Mouse (Mus musculus): ENCODE data around the gene Nfkbil1. TPM values are rescaled to one million over a fixed set of nuclear protein-coding genes. Genes with fewer than 3 reads are reported as not detected.

Nfkbil1 gene
- polyA plus RNA-seq, 2 experiments: 1.3 to 4.2 TPM

DNA sequence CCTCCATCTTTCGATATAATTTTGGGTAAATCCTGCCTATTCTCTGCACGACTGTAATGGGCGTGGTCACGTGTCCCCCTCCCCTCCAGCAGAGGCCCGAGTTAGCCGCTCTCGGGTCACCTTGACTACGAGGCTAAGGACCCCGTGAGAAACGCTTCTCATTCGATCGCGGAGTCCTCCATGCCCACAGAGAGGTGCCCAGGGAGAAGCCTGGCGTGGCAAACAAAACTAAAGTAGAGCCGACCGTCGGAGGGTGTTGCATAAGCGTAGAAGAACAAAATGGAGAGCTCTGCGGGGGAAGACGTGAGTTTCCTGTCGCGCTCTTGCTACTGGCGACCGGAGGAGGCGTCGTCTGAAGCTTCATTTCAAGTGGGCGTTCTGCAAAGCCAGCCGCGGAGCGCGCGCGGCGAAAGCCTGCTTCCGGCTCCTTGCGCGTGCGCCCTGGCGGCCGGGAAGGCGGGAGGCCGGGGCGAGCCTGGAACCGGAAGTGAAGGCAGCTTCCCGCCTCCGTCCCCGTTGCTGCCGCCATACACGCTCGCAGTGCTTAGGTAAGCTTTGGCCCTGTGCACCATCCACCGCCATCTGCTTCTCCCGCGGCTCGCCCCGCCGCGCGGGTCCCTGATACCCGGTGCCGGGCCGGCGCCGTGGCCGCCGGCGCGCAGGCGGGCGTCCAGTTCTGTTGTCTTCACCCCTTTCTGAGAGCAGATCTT, 5.9 kb upstream of the Nfkbil1 start, which contains the start of gene Ddx39b:
Gene Ddx39b, plus strand, starts transcription at position 442 of the 710 bp plus-strand sequence.
- H3K9ac ChIP-seq (replicated peaks): peak within 1 kb of the TSS; percentile 95
- peak; percentile 24; the same call in 1 of the 2 replicates for TF ChIP-seq CTCF (IDR thresholded peaks at IDR 0.05; ENCODE audit: low read depth)
- TF ChIP-seq EP300 (IDR thresholded peaks at IDR 0.05; ENCODE audit: low read depth): peak; percentile 57; the same call in 1 of the 2 replicates
- peak within 1 kb of the TSS; percentile 97 for H3K4me2 ChIP-seq (ENCODE audit: low read depth)
- no peaks in the 10 kb centered on the region for H3K9me3 ChIP-seq (ENCODE audit: control insufficient read depth, low read length)
- under 1% methylated on average over 69 of the region's 69 CpGs for WGBS (ENCODE audit: insufficient replicate concordance)
- H3K4me3 ChIP-seq (ENCODE audit: insufficient read depth in 1 of 2, low read depth in 2 of 2, low read length in 2 of 2): peak within 1 kb of the TSS; percentile 85 to 97
- H3K27ac ChIP-seq: peak within 1 kb of the TSS; percentile 83
- peak; percentile 85 to 90 (median 87) for DNase-seq (ENCODE audit: low read depth in 3 of 3, low spot score in 3 of 3)
- peak; percentile 88 for ATAC-seq (ENCODE audit: insufficient read depth)
- peaks cover 35% of the 10 kb centered on the region for H3K36me3 ChIP-seq (replicated peaks; ENCODE audit: control insufficient read depth, insufficient read depth, low read depth)
- H3K4me1 ChIP-seq (replicated peaks; ENCODE audit: control insufficient read depth in 2 of 2, insufficient read depth in 2 of 2, low read length in 1 of 2): peaks cover 20 to 32% of the 10 kb centered on the region in 2 experiments
- no peaks in the 10 kb centered on the region for H3K27me3 ChIP-seq (ENCODE audit: control insufficient read depth, insufficient read depth, low read length)

DNA sequence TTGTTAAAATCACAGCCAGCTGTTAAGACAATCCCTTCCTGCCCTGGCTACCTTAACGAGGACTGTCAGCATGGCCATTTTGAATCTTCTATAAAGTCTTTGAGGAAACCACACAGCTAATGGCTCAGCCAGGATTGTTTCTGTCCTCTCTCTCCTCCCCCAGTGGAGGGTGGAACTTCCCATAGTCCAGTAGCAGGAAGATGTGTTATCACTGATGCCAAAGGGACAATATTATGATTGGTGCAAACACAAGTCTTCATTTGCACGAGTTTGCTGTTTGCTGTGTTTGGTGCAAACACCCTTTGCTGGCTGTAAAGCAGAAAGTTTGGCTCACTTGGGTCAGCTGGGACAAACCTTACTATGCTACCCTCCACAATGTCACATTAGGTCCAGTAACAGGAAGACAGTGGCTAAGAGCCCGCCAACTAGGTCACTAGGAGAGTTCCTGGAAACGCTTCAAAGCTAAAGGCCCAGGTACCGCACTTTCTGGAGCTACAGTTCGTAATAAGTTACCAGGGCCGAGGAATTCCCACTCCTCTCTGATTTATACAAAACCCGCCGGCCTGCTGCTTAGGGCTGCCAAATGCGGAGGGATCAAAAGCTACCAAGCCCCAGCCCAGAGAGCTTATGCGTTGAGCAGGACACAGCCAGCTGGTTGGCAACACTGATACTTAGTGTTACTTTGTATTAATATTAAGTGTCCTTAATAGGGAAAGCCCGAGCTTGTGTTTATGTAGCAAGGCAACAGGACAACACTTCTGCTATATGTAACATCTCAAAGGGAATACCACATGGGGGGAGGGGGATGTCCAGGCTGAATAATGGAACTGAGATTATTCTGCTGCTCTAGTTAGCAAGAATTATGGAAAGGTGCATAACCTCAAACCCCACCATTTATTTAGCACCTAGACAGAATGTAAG, 5.1 kb upstream of the Nfkbil1 start:
- peak overlapping the region; percentile 56 for H3K9ac ChIP-seq (replicated peaks)
- ATAC-seq (ENCODE audit: insufficient read depth): no peak
- peaks cover 20 to 32% of the 10 kb centered on the region in 2 experiments for H3K4me1 ChIP-seq (replicated peaks; ENCODE audit: control insufficient read depth in 2 of 2, insufficient read depth in 2 of 2, low read length in 1 of 2)
- H3K9me3 ChIP-seq (ENCODE audit: control insufficient read depth, low read length): no peaks in the 10 kb centered on the region
- peaks cover 27% of the 10 kb centered on the region for H3K36me3 ChIP-seq (replicated peaks; ENCODE audit: control insufficient read depth, insufficient read depth, low read depth)
- H3K4me3 ChIP-seq (ENCODE audit: insufficient read depth in 1 of 2, low read depth in 2 of 2, low read length in 2 of 2): peak overlapping the region; percentile 58 to 85
- no peak for DNase-seq (ENCODE audit: low read depth in 3 of 3, low spot score in 3 of 3)
- H3K27ac ChIP-seq: peak overlapping the region; percentile 5; the same call in 1 of the 2 replicates
- no peak for TF ChIP-seq EP300 (IDR thresholded peaks at IDR 0.05; ENCODE audit: low read depth)
- no peak for TF ChIP-seq CTCF (IDR thresholded peaks at IDR 0.05; ENCODE audit: low read depth)
- 32% methylated on average over 12 of the region's 12 CpGs for WGBS (ENCODE audit: insufficient replicate concordance)
- H3K4me2 ChIP-seq (ENCODE audit: low read depth): peak overlapping the region; percentile 97
- no peaks in the 10 kb centered on the region for H3K27me3 ChIP-seq (ENCODE audit: control insufficient read depth, insufficient read depth, low read length)

DNA sequence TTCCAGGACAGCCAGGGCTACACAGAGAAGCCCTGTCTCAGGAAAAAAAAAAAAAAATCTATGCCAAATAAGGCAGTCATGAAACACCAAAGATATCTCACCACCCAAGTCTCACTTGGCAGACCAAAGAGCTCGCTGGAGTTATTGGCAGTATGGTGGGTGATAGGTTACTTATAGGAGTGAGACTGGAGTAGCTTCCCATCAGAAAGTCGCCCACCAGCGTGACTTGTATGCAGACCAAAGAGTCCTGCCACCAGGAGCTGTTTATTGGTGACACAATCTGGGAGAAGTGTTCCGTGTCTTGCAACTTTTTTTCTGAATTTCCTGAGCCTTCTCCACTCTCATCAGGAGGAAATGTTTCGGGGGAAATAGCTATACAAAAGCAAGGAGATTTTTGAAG, 4.1 kb upstream of the Nfkbil1 start:
- Histone ChIP-seq H3K4me3 (ENCODE audit: insufficient read depth in 1 of 2, low read depth in 2 of 2, low read length in 2 of 2) (no peak overlapping the region), H3K27me3 (ENCODE audit: control insufficient read depth, insufficient read depth, low read length) (no peaks in the 10 kb centered on the region), H3K27ac (no peak overlapping the region), H3K9ac (replicated peaks) (no peak overlapping the region), H3K36me3 (replicated peaks; ENCODE audit: control insufficient read depth, insufficient read depth, low read depth) (peaks cover 17% of the 10 kb centered on the region), H3K4me2 (ENCODE audit: low read depth) (no peak overlapping the region), H3K4me1 (replicated peaks; ENCODE audit: control insufficient read depth in 2 of 2, insufficient read depth in 2 of 2, low read length in 1 of 2) (peaks cover 20 to 27% of the 10 kb centered on the region in 2 experiments), H3K9me3 (ENCODE audit: control insufficient read depth, low read length) (no peaks in the 10 kb centered on the region)
- DNase-seq (ENCODE audit: low read depth in 3 of 3, low spot score in 3 of 3) (no peak), ATAC-seq (ENCODE audit: insufficient read depth) (no peak)
- 58% methylated on average over 5 of the region's 5 CpGs for WGBS (ENCODE audit: insufficient replicate concordance)
- TF ChIP-seq EP300 (IDR thresholded peaks at IDR 0.05; ENCODE audit: low read depth) (no peak), CTCF (IDR thresholded peaks at IDR 0.05; ENCODE audit: low read depth) (no peak)

DNA sequence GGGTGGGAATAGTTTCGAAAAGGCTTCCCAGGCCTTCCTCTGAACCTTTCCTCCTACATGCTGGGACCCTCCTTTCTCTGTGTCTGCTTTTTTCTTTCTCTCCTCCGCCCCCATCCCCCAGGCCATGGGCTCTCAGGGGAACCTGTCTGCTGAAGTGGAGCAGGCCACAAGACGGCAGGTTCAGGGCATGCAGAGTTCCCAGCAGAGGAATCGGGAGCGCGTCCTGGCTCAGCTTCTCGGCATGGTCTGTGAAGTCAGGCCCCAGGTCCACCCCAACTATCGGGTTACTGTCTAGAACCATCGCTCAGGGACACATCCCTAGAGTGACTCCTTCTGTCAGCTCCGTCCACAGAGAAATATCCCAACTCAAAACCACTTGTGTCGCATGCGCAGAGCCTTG, 1.9 kb upstream of the Nfkbil1 start:
- H3K4me3 ChIP-seq (ENCODE audit: insufficient read depth in 1 of 2, low read depth in 2 of 2, low read length in 2 of 2): no peak overlapping the region
- H3K27me3 ChIP-seq (ENCODE audit: control insufficient read depth, insufficient read depth, low read length): no peaks in the 10 kb centered on the region
- peaks cover 7 to 16% of the 10 kb centered on the region in 2 experiments for H3K4me1 ChIP-seq (replicated peaks; ENCODE audit: control insufficient read depth in 2 of 2, insufficient read depth in 2 of 2, low read length in 1 of 2)
- no peak overlapping the region for H3K27ac ChIP-seq
- no peak overlapping the region for H3K4me2 ChIP-seq (ENCODE audit: low read depth)
- ATAC-seq (ENCODE audit: insufficient read depth) (no peak), DNase-seq (ENCODE audit: low read depth in 3 of 3, low spot score in 3 of 3) (no peak)
- no peak overlapping the region for H3K9ac ChIP-seq (replicated peaks)
- no peak for TF ChIP-seq EP300 (IDR thresholded peaks at IDR 0.05; ENCODE audit: low read depth)
- no peak for TF ChIP-seq CTCF (IDR thresholded peaks at IDR 0.05; ENCODE audit: low read depth)
- peaks cover 2% of the 10 kb centered on the region for H3K36me3 ChIP-seq (replicated peaks; ENCODE audit: control insufficient read depth, insufficient read depth, low read depth)
- WGBS (ENCODE audit: insufficient replicate concordance): 85% methylated on average over 12 of the region's 12 CpGs
- H3K9me3 ChIP-seq (ENCODE audit: control insufficient read depth, low read length): no peaks in the 10 kb centered on the region

DNA sequence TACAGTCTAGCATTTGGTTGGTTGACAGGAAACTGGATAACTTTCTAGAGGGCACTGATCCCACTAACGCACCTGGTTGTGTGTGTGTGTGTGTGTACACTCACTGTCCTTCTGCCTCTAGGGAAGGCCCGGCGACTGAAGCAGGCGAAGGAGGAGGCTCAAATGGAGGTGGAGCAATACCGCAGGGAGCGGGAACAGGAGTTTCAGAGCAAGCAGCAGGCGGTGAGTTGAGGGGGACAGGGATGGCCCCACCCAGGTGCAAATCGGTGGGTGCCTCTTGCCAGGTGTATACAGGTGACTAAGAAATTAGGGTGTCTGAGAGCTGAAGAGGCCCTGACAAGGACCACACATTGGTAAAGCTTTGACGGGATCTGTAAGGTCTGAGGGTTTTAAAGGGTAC, 1.4 kb upstream of the Nfkbil1 start:
- WGBS (ENCODE audit: insufficient replicate concordance): 80% methylated on average over 9 of the region's 9 CpGs

More for the DNA sequence above, 1.4 kb upstream of the Nfkbil1 start:
- TF ChIP-seq CTCF (IDR thresholded peaks at IDR 0.05; ENCODE audit: low read depth): no peak
- TF ChIP-seq EP300 (IDR thresholded peaks at IDR 0.05; ENCODE audit: low read depth): no peak
- Histone ChIP-seq H3K27ac (no peak overlapping the region), H3K4me3 (ENCODE audit: insufficient read depth in 1 of 2, low read depth in 2 of 2, low read length in 2 of 2) (no peak overlapping the region), H3K9ac (replicated peaks) (no peak overlapping the region), H3K4me1 (replicated peaks; ENCODE audit: control insufficient read depth in 2 of 2, insufficient read depth in 2 of 2, low read length in 1 of 2) (peaks cover 7 to 16% of the 10 kb centered on the region in 2 experiments), H3K4me2 (ENCODE audit: low read depth) (no peak overlapping the region), H3K36me3 (replicated peaks; ENCODE audit: control insufficient read depth, insufficient read depth, low read depth) (peaks cover 2% of the 10 kb centered on the region), H3K27me3 (ENCODE audit: control insufficient read depth, insufficient read depth, low read length) (no peaks in the 10 kb centered on the region), H3K9me3 (ENCODE audit: control insufficient read depth, low read length) (no peaks in the 10 kb centered on the region)
- DNase-seq (ENCODE audit: low read depth in 3 of 3, low spot score in 3 of 3) (no peak), ATAC-seq (ENCODE audit: insufficient read depth) (no peak)
